Mouse (Mus musculus) heart, embryonic 10.5 days (tissue): Measurements from ENCODE around the gene Extl1. TPM values are rescaled to one million over a fixed set of nuclear protein-coding genes. Genes with fewer than 3 reads are reported as not detected.

Source experiments
- DNase-seq: peaks from one replicate; pipeline ENCODE4 v3.0.0-alpha.2; 2017; ENCODE audit warnings: low spot score
- H3K27ac ChIP-seq: fragments of 300-500 bp; sonication (generic); 2 replicates; pipeline ENCODE4 v1.5.1; 2016; ENCODE audit warnings: mild to moderate bottlenecking
- H3K27me3 ChIP-seq: fragments of 300-500 bp; sonication (generic); 2 replicates; pipeline ENCODE4 v1.6.1; 2016; ENCODE audit warnings: mild to moderate bottlenecking; ENCODE audit not compliant: poor library complexity, insufficient read depth, severe bottlenecking
- H3K36me3 ChIP-seq: fragments of 300-500 bp; sonication (generic); 2 replicates; pipeline ENCODE4 v1.6.1; 2016; ENCODE audit warnings: mild to moderate bottlenecking, moderate library complexity
- H3K4me1 ChIP-seq: fragments of 300-500 bp; sonication (generic); 2 replicates; pipeline ENCODE4 v1.6.1; 2016; ENCODE audit warnings: mild to moderate bottlenecking
- H3K4me3 ChIP-seq: fragments of 300-500 bp; sonication (generic); 2 replicates; pipeline ENCODE4 v1.5.1; 2016; ENCODE audit warnings: mild to moderate bottlenecking, moderate library complexity
- H3K9me3 ChIP-seq: fragments of 300-500 bp; sonication (generic); 2 replicates; pipeline ENCODE4 v1.6.1; 2016; ENCODE audit warnings: mild to moderate bottlenecking, moderate library complexity
- WGBS: fragments of 180-500 bp; shearing (Covaris S2); methylation state at CpG from one replicate; pipeline ENCODE4 v1.1.7; 2016; 5-methylcytosine and 5-hydroxymethylcytosine counted together
- polyA plus RNA-seq: library from polyadenylated mRNA; unstranded; fragments of >200 nt; fragmentation: Nextera tagmentation; extraction: Ambion mirVana; gene quantifications from 2 replicates; pipeline ENCODE4 v1.2.1, GENCODE M21; 2016

The Extl1 gene
- polyA plus RNA-seq, 1 experiment from 2014 or later: 1.9 TPM

DNA sequence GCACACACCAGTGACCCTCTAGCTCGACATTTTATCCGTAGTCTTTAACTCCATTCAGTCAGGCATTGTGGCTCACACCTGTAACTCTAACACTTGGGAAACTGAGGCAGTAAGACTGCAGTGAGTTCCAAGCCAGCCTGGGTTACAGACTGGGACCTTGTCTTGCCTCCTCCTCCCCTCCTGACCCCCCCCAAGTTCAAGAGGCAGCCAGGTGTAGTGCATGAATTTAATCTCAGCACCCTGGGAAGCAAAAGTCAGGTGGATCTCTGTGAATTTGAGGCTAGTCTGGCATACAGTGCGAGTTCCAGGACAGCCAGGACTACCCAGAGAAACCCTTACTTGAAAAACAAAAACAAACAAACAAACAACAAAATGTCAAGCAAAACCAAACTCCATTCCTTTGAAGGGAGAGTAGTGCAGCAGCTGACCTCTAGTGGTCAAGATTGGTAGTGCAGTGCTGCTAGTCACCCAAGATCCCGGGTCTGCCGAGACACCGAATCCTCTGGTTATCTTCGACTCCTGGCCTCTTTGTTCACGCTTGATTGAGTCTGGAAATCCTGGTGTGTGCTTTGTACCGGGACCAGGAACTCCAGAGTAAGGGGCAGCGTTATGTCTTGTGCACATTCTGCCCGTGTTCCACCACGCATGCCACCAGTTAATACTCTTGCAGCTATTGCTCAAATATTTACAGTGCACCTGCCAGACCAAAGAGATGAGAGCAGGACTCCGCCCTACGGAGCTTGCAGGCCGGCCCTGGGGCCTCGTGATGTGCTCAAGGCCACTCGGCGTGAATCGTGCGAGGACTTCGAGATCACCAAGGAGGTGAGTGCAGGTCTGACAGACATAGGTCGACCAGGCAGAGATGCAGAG, 26.8 kb downstream of the Extl1 start:
- H3K9me3 ChIP-seq: no peaks in the 10 kb centered on the region
- H3K27me3 ChIP-seq: peaks cover 33% of the 10 kb centered on the region
- H3K4me1 ChIP-seq: peaks cover 59% of the 10 kb centered on the region
- no peak for DNase-seq
- no peaks in the 10 kb centered on the region for H3K36me3 ChIP-seq
- 20% methylated on average over 22 of the region's 22 CpGs for WGBS
- H3K27ac ChIP-seq: peak overlapping the region; percentile 75; the same call in 1 of the 2 replicates
- H3K4me3 ChIP-seq: peak overlapping the region; percentile 23

- Histone ChIP-seq H3K4me1 (peaks cover 63% of the 10 kb centered on the region), H3K27me3 (peaks cover 33% of the 10 kb centered on the region), H3K36me3 (no peaks in the 10 kb centered on the region), H3K4me3 (no peak overlapping the region), H3K27ac (peak overlapping the region; percentile 75), H3K9me3 (no peaks in the 10 kb centered on the region)
- 32% methylated on average over 16 of the region's 16 CpGs for WGBS
- peak; percentile 83 for DNase-seq
Observed at GRCm38 (mm10) chr4:134355841-134356452, 27.7 kb downstream of the Extl1 start.

- H3K4me3 ChIP-seq: no peak overlapping the region
- H3K4me1 ChIP-seq: peaks cover 63% of the 10 kb centered on the region
- 38% methylated on average over 5 of the region's 5 CpGs for WGBS
Observed at GRCm38 (mm10) chr4:134353527-134354409, 29.9 kb downstream of the Extl1 start.

GRCm38 (mm10) chr4:134352929-134353328, 30.7 kb downstream of the Extl1 start:
- WGBS: 79% methylated on average over 7 of the region's 7 CpGs

More at GRCm38 (mm10) chr4:134353527-134354409, 29.9 kb downstream of the Extl1 start:
- peaks cover 19% of the 10 kb centered on the region for H3K27me3 ChIP-seq
- H3K9me3 ChIP-seq: no peaks in the 10 kb centered on the region
- no peaks in the 10 kb centered on the region for H3K36me3 ChIP-seq
- H3K27ac ChIP-seq: peak overlapping the region; percentile 49; the same call in 1 of the 2 replicates
- no peak for DNase-seq

GRCm38 (mm10) chr4:134352261-134352707, 31.4 kb downstream of the Extl1 start:
- Histone ChIP-seq H3K4me1 (peaks cover 63% of the 10 kb centered on the region), H3K27me3 (peaks cover 12% of the 10 kb centered on the region; the same call in 1 of the 2 replicates), H3K9me3 (no peaks in the 10 kb centered on the region), H3K4me3 (no peak overlapping the region), H3K36me3 (no peaks in the 10 kb centered on the region), H3K27ac (peak overlapping the region; percentile 84)
- DNase-seq: no peak
- 73% methylated on average over 12 of the region's 12 CpGs for WGBS

More at GRCm38 (mm10) chr4:134352929-134353328, 30.7 kb downstream of the Extl1 start:
- Histone ChIP-seq H3K27me3 (peaks cover 13% of the 10 kb centered on the region), H3K36me3 (no peaks in the 10 kb centered on the region), H3K9me3 (no peaks in the 10 kb centered on the region), H3K4me3 (no peak overlapping the region), H3K27ac (peak overlapping the region; percentile 84; the same call in 1 of the 2 replicates), H3K4me1 (peaks cover 69% of the 10 kb centered on the region)
- no peak for DNase-seq

DNA sequence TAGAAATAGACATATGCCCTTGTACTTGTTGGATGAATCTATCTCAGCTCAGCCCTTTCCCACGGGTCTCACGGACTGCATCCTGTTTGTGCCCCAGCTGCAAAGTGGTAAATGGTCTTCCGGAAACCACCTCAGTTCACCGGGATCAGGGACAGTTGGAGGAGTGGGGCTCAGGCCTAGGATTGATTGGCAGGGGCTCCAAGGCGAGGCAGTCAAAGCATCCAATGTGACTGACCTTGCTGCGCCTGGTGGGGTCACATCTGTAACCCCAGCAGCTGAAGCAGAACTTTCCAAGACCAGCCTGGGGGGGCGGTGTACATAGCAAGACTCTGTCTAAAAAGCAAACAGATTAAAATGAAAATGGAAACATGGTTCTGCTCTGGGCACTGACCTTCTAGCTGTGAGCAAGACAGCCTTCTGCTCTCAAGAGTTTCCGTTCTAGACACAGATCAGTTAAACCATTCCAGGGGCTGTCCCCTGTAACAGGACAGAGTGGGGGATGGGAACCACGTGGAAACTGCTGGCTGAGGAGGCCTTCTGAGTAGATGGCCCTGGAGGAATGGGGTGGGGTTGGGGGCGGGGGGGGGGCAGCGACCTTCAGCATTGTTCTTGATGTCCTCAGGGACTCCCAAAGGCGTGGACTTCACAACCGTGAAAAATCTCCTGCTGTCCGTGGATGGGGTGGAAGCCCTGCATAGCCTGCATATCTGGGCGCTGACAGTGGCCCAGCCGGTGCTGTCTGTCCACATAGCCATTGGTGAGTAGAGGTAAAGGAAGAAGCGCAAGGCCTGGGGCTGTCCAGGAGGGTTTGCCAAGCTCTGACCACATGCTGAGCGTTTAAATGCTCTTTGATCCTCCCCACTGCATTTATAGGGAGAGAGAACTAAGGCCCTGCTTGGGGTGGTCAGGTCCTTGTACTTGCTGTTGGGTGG, 32.1 kb downstream of the Extl1 start:
- no peak overlapping the region for H3K4me3 ChIP-seq
- no peaks in the 10 kb centered on the region for H3K36me3 ChIP-seq
- peaks cover 58% of the 10 kb centered on the region for H3K4me1 ChIP-seq
- H3K9me3 ChIP-seq: no peaks in the 10 kb centered on the region
- H3K27ac ChIP-seq: peak overlapping the region; percentile 84
- DNase-seq: no peak
- 43% methylated on average over 18 of the region's 18 CpGs for WGBS
- H3K27me3 ChIP-seq: peaks cover 15% of the 10 kb centered on the region

DNA sequence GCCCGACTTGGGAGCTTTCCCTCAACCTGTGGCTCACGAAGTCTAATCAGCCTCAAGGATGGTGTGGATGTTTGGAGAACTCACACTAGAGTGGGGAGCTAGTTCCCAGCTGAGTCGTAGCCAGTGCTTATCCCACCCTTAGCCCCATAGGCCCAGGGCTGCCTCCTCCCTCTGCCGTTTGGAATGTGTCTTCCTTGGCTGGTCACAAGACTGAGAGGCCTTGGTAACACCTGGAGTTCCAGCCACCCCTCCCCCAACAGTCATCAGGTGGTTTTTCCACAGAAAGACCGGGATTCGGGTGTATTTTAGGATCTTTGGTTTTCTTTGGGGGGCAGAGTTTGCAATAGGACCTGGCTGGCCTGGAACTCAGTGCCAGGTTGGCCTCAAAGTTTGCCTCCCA, 33.0 kb downstream of the Extl1 start:
- DNase-seq: no peak

GRCm38 (mm10) chr4:134349829-134350228, 33.8 kb downstream of the Extl1 start:
- Histone ChIP-seq H3K27me3 (peaks cover 32% of the 10 kb centered on the region), H3K9me3 (no peaks in the 10 kb centered on the region), H3K4me3 (no peak overlapping the region), H3K36me3 (no peaks in the 10 kb centered on the region), H3K27ac (no peak overlapping the region), H3K4me1 (peaks cover 44% of the 10 kb centered on the region)
- no peak for DNase-seq
- WGBS: 83% methylated on average over 7 of the region's 7 CpGs

More for the DNA sequence above, 33.0 kb downstream of the Extl1 start:
- H3K4me1 ChIP-seq: peaks cover 48% of the 10 kb centered on the region
- peaks cover 25% of the 10 kb centered on the region for H3K27me3 ChIP-seq
- H3K9me3 ChIP-seq: no peaks in the 10 kb centered on the region
- peak overlapping the region; percentile 84; the same call in 1 of the 2 replicates for H3K27ac ChIP-seq
- no peaks in the 10 kb centered on the region for H3K36me3 ChIP-seq
- H3K4me3 ChIP-seq: no peak overlapping the region
- 87% methylated on average over 6 of the region's 6 CpGs for WGBS

DNA sequence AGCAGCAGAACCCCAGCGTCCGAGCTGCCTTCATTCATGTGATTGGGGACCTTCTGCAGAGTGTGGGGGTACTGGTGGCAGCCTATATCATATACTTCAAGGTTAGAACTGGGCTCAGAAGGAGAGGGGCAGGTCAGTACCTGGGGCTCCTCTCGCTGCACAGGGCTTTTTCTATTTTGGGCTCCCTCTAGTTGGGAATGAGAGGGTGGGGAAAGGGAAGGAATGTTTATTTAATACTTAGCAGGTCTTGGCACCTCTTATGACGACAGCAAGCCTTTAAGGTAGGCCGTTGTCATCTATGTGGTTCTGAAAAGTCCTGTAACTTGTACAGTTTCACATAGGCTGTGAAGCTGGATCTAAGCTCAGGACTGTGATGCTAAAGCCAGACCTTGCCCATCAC, 35.1 kb downstream of the Extl1 start:
- Histone ChIP-seq H3K9me3 (no peaks in the 10 kb centered on the region), H3K27me3 (peaks cover 45% of the 10 kb centered on the region), H3K4me1 (peaks cover 39% of the 10 kb centered on the region), H3K27ac (0 out of 2 replicates have a peak overlapping the region, but pooled peaks have one; percentile 22), H3K4me3 (no peak overlapping the region), H3K36me3 (no peaks in the 10 kb centered on the region)
- 50% methylated on average over 5 of the region's 5 CpGs for WGBS
- DNase-seq: no peak

DNA sequence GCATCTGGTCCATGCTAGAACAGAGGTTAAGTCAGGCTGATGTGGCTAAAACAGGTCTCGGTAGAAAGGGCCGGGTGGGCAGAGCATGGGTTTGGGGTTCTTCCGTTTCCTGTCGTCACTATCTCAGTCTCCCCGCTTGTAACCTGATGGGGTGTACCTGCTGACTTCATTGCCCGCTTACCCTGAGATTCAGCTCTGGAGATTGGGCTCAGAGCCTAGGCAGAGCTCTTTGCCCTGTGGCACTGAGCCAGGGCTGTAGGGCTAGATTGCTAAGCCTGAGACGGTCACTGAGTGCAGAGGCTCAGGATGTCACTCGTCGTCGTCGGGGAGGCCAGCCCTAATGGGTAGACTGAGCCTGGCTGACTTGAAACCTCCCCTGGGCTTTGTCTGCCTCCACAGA, 35.6 kb downstream of the Extl1 start:
- no peaks in the 10 kb centered on the region for H3K9me3 ChIP-seq
- no peaks in the 10 kb centered on the region for H3K36me3 ChIP-seq
- H3K4me3 ChIP-seq: no peak overlapping the region
- DNase-seq: no peak
- peaks cover 50% of the 10 kb centered on the region for H3K27me3 ChIP-seq
- 68% methylated on average over 11 of the region's 11 CpGs for WGBS
- H3K4me1 ChIP-seq: peaks cover 39% of the 10 kb centered on the region
- 0 out of 2 replicates have a peak overlapping the region, but pooled peaks have one; percentile 22 for H3K27ac ChIP-seq

DNA sequence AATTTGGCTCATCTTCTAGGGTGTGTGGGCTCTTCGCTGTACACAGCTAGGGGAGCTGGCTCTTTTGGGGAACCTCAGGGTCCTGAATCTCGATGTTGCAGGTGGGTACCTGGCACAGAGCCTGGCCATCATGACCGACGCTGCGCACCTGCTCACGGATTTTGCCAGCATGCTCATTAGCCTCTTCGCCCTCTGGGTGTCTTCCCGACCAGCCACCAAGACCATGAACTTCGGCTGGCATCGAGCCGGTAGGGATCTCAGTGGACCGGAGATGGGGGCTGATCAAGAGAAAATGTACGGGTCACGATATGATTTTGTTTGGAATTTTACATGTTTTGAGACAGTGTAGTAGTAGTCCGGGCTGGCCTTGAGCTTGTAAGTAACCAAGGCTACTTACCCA, 37.8 kb downstream of the Extl1 start:
- no peaks in the 10 kb centered on the region for H3K36me3 ChIP-seq
- peaks cover 72% of the 10 kb centered on the region for H3K27me3 ChIP-seq
- DNase-seq: no peak
- no peak overlapping the region for H3K4me3 ChIP-seq
- no peak overlapping the region for H3K27ac ChIP-seq
- peaks cover 24% of the 10 kb centered on the region for H3K4me1 ChIP-seq
- 88% methylated on average over 15 of the region's 15 CpGs for WGBS
- no peaks in the 10 kb centered on the region for H3K9me3 ChIP-seq
